Mouse (Mus musculus): Measurements from ENCODE around the gene Gcnt7.

Gcnt7 gene

DNA sequence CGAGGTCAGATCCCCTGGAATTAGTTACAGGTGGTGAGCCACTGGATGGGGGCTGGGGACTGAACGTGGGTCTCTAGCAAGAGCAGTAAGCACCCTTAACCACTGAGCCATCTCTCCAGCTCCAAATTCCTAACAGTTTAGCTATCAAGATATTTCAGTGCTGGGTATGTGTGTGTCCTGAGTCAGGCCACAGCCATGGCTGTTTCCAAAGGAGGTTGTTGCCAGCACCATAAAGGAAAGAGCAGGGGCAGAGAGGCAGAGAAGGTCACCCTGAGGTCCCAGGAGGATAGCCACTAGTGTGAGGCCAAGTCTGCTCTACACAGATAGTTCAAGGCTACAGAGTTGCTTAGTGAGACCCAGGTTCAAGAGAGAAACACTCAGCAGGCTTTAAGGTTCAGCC, 2.3 kb upstream of the Gcnt7 start:
- no peak for DNase-seq (ENCODE audit: low spot score in 2 of 2)

DNA sequence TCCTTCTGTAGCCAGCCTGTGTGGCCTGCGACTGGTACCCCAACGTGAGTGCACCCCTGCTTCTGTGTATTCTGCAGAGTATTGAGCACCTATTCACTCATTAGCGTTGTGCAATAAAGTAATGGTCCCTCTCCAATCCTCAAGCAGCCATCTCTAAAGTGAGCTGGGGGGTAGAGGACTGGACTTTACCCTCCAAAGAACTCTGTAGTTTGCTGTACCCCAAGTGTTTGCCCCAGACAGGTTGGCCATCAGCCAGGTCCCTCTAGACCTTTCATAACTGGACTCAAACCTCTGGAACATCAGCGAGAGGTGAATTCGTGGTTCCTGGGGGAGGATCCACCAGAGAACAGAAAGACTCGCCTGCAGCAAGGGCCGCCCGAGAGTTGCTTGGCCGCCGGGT, 5.9 kb downstream of the Gcnt7 start:
- no peak for DNase-seq (ENCODE audit: low spot score in 2 of 2)

DNA sequence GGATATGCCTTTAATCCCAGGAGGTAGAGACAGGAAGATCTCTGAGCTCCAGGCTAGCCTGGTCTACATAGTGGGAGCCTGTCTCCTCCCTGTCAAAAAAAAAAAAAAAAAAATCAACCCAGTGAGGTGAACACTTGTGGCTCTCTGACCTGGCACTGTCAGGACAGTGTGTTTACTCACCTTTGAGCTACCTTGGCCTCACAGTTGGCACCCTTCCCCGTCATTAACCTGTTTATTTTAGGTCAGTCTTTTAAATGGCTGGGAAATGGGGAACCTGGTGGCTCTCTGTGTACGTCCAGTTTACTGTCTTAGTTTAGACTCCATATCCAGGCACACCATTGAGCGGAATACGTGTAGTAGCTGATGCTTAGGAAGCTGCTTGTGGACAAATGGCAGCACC, 6.4 kb downstream of the Gcnt7 start:
- no peak for DNase-seq (ENCODE audit: low spot score in 2 of 2)

- no peak for DNase-seq (ENCODE audit: low spot score in 2 of 2)
Measured at GRCm38 (mm10) chr2:172450640-172451039, 7.8 kb downstream of the Gcnt7 start.

- DNase-seq (ENCODE audit: low spot score in 2 of 2) = no peak
Measured at GRCm38 (mm10) chr2:172448329-172448728, 10.1 kb downstream of the Gcnt7 start.

DNA sequence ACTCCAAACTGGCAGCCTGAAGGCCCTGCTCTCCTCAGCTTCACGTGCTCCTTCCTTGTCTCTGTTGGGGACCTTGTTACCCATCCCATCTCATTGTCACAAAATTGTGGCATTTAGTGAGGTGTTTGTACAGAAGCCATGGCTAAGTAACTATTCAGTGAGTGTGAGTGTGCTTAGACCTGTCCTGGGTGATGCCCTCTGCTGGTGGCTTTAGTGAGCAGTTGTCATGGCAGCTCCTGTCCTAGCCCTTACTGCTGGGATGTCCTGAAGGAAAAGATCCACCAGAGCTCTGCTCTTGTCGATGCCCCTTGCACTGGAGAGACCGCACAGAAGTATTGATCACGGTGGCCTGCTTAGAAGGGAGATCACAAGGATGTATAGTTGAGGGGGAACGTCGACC, 11.1 kb downstream of the Gcnt7 start:
- DNase-seq (ENCODE audit: low spot score in 2 of 2) = no peak

DNA sequence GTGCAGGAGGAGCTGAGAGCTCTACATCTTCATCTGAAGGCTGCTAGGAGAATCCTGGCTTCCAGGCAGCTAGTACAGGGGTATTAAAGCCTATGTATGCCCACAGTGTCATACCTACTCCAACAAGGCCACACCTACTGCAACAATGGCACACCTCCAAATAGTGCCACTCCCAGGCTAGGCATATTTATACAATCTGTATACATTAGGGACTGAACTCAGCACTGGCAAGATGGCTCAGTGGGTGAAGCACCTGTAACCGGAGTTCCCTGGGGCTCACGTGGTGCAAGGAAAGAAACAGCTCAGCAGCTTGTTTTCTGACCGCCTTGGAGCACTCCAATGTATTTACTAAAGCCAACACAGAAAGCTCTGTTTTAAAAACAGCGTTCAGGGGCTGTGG, 12.8 kb downstream of the Gcnt7 start:
- no peak for DNase-seq (ENCODE audit: low spot score in 2 of 2)

DNA sequence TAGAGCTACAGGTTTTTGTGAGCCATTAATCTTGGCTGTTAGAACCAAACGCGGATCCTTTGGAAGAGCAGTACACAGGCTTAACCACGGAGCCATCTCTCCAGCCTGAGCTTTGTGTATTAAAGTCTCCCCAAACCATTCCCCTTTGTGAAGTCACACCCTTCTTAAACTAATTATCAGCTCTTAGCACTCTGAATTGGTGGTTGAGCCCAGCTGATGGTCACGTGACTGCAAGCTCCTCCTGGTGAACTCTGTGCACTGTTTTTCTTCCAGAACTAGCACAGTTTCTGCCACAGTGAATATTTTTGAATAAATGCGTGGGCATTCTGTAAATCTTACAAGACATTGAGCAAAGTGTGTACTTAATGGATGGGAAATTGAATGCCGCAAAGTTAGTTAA, 17.2 kb downstream of the Gcnt7 start:
- DNase-seq (ENCODE audit: low spot score in 2 of 2) = no peak

- DNase-seq (ENCODE audit: low spot score in 2 of 2) = no peak
Measured at GRCm38 (mm10) chr2:172440640-172441005, 17.8 kb downstream of the Gcnt7 start.

GRCm38 (mm10) chr2:172439843-172440639, 18.4 kb downstream of the Gcnt7 start, which contains the start of gene Rtf2:
Gene Rtf2, plus strand, starts transcription at chr2:172440556.
- DNase-seq (ENCODE audit: low spot score in 2 of 2) = peak; percentile 99

- no peak for DNase-seq (ENCODE audit: low spot score in 2 of 2)
Measured at GRCm38 (mm10) chr2:172437371-172437952, 20.9 kb downstream of the Gcnt7 start.

- DNase-seq (ENCODE audit: low spot score in 2 of 2) = no peak
Measured at GRCm38 (mm10) chr2:172433746-172434145, 24.6 kb downstream of the Gcnt7 start.

DNA sequence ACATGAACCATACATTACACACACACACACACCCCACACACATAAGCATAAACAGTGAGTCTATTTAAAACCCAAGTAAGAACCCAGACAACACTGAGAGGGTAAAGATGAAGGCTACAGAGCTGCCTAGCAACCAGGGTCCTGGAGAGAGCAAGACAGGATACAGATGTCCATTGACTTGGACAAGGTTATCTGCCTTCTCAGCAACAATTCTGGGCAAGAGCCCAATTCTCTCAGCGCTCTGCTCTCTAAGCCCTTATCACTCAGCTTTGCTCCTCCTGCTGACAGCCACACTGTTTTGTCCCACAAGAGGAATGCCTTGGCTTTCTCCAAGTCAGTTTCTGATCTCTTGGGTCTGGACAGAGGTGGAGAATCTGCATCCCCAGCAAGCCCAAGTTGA, 27.8 kb downstream of the Gcnt7 start:
- DNase-seq (ENCODE audit: low spot score in 2 of 2) = no peak

DNA sequence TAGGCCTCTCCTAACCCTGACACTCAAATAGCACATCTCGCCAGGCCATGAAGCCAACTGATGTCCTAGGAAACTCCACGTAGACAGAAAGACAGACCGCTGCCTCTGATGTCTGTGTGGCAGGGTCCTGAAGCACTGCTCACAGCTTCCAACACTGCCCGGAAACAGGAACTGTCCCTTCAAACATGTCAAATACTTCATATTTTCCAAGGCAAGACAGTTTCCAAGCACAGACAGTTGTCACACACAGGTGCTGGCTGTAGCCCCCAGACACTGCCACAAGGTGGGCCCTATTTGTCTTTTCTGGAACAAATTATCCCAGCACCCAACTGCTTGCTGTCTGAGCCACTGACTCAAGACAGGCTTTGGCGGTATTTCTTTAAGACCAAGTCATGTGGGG, 40.2 kb downstream of the Gcnt7 start:
- no peak for DNase-seq (ENCODE audit: low spot score in 2 of 2)

GRCm38 (mm10) chr2:172416876-172417275, 41.5 kb downstream of the Gcnt7 start:
- DNase-seq (ENCODE audit: low spot score in 2 of 2) = no peak

DNA sequence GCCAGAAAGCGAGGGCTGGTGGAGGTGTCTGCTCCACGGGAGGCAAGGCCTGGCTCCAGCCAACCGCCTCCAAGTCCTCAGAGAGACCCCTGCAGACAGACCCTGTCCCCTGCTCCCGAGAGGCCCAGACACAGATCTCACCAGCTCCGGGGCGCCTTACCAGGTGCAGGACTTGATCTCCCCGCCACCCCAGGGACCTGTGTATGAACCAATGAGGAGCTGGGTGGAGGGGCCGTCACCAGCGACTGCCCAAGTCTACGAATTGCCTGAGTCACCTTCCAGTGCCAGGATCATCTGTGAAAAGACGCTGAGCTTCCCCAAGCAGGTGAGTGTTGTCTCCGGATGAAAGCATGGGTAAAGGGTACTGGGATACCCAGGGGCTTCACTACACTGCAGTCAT, 42.2 kb downstream of the Gcnt7 start:
- DNase-seq (ENCODE audit: low spot score in 2 of 2) = no peak

GRCm38 (mm10) chr2:172413894-172414293, 44.5 kb downstream of the Gcnt7 start:
- DNase-seq (ENCODE audit: low spot score in 2 of 2) = no peak

- DNase-seq (ENCODE audit: low spot score in 2 of 2) = no peak
Measured at GRCm38 (mm10) chr2:172413273-172413672, 45.1 kb downstream of the Gcnt7 start.

DNA sequence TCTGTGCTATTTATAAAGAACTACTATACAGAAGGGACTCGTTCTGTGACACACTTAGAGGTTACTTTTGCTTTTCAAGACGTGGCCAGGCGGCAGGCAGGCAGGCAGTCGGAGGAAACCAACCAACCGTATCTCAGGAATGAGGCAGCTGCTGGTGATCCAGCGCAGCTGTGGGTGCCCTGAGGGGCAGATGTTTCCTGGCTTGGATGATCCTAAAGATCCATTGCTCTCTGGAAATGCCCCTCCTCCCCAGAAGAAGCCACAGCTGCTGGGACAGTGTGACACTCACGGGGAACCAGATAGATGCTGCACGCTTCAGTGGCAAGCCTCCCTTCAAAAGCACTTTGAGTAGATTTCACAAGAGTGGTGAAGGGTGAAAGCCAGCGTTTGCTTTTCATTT, 45.9 kb downstream of the Gcnt7 start:
- no peak for DNase-seq (ENCODE audit: low spot score in 2 of 2)

DNA sequence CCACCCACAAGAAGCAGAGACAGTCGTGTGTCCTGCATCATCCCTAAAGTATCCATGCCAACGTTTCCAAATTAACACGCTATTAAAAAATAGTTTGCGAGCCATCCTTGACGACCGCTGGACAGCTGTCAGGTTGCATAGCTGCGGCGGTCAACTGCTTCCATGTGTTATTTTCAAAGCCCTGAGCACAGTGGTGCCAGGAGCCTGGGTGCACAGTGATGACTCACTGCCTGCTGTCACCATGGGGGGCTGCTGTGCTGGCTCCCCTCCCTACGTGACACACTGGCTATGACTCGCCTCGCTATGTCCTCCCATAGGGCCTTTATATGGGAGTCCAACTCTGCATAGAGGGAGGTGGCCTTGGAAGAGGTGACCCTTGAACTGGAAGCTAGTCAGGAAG, 47.3 kb downstream of the Gcnt7 start:
- peak in 1 of 2 experiments; percentile 32 for DNase-seq (ENCODE audit: low spot score in 2 of 2)

- no peak for DNase-seq (ENCODE audit: low spot score in 2 of 2)
Measured at GRCm38 (mm10) chr2:172410686-172411085, 47.7 kb downstream of the Gcnt7 start.

DNA sequence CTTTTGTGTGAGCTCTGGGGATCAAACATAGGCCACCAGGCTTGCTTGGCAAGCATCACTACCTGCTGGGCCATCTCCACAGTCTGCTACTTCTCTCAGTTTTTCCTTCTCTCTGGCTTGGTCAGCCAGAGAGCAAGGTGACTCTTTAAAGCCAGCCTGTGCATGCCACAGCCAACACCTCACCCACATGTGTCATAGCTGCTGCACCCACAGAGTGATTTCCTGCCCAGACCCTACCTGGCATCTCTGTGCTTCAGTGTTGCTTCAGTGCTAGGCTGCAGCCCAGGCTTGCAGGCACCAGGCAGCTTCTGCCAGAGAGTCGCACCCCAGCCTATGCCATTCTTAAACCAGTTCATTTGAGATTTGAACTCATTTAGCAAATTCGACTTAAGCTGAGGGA, 50.9 kb downstream of the Gcnt7 start:
- DNase-seq (ENCODE audit: low spot score in 2 of 2) = no peak

DNA sequence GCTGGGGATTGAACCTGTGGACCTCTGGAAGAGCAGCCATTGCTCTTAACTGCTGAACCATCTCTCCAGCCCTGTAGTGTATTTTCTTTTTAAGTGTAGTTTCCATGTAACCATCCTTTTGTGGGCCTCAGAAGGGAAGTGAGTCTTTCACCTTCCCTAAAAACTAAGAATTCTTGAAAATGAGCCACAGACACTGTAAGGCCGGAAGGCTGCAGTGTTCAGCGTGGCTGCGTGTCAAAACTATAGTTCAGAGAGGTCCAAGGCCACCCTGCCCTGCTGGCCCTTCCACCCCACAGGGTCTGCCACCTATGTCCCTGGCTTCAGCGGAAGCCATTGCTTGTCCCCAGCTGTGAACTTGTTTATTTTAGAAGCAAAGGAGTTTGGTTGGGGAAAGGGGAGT, 52.2 kb downstream of the Gcnt7 start:
- DNase-seq (ENCODE audit: low spot score in 2 of 2) = no peak

GRCm38 (mm10) chr2:172405011-172405410, 53.4 kb downstream of the Gcnt7 start:
- DNase-seq (ENCODE audit: low spot score in 2 of 2) = no peak
